Mouse (Mus musculus): ENCODE results near the gene Spata5. TPM values are rescaled to one million over a fixed set of nuclear protein-coding genes. Genes with fewer than 3 reads are reported as not detected.

Spata5 gene
- total and polyA plus RNA-seq, 2 experiments from 2014 or later, result 21.0 to 33.3 TPM

- Histone ChIP-seq H3K9me3 (ENCODE audit: low read length) (no peaks in the 10 kb centered on the region), H3K4me2 (ENCODE audit: low read depth) (no peak overlapping the region), H3K27ac (ENCODE audit: low read depth, low read length) (no peak overlapping the region), H3K9ac (no peak overlapping the region), H3K4me3 (ENCODE audit: low read depth, low read length) (no peak overlapping the region), H3K36me3 (ENCODE audit: insufficient read depth) (0 out of 2 replicates have a peak, but pooled peaks cover 5% of the 10 kb centered on the region), H3K27me3 (ENCODE audit: insufficient read depth, low read length) (no peaks in the 10 kb centered on the region), H3K4me1 (ENCODE audit: insufficient read depth) (no peaks in the 10 kb centered on the region)
- no peak for ATAC-seq
- no peak for DNase-seq
- no peak for TF ChIP-seq CTCF (IDR thresholded peaks at IDR 0.05; ENCODE audit: low read depth)
- 90% methylated on average over 1 of the region's 1 CpGs for WGBS
Measured at GRCm38 (mm10) chr3:37482720-37483119, 63.0 kb downstream of the Spata5 start.

GRCm38 (mm10) chr3:37483709-37484265 is 64.1 kb downstream of the Spata5 start:
- DNase-seq, result no peak
- Histone ChIP-seq H3K9ac (no peak overlapping the region), H3K4me3 (ENCODE audit: low read depth, low read length) (no peak overlapping the region), H3K36me3 (ENCODE audit: insufficient read depth) (0 out of 2 replicates have a peak, but pooled peaks cover 5% of the 10 kb centered on the region), H3K9me3 (ENCODE audit: low read length) (no peaks in the 10 kb centered on the region), H3K4me2 (ENCODE audit: low read depth) (no peak overlapping the region), H3K4me1 (ENCODE audit: insufficient read depth) (no peaks in the 10 kb centered on the region), H3K27me3 (ENCODE audit: insufficient read depth, low read length) (no peaks in the 10 kb centered on the region), H3K27ac (ENCODE audit: low read depth, low read length) (no peak overlapping the region)
- WGBS, result 85% methylated on average over 4 of the region's 4 CpGs
- no peak for TF ChIP-seq CTCF (IDR thresholded peaks at IDR 0.05; ENCODE audit: low read depth)
- ATAC-seq, result no peak

GRCm38 (mm10) chr3:37487639-37488038 is 67.9 kb downstream of the Spata5 start:
- H3K9ac ChIP-seq, result no peak overlapping the region
- ATAC-seq (no peak), DNase-seq (no peak)
- H3K4me1 ChIP-seq (ENCODE audit: insufficient read depth), result no peaks in the 10 kb centered on the region
- H3K36me3 ChIP-seq (ENCODE audit: insufficient read depth), result no peaks in the 10 kb centered on the region
- TF ChIP-seq CTCF (IDR thresholded peaks at IDR 0.05; ENCODE audit: low read depth), result no peak
- no peak overlapping the region for H3K4me2 ChIP-seq (ENCODE audit: low read depth)
- WGBS, result 96% methylated on average over 2 of the region's 2 CpGs
- no peak overlapping the region for H3K4me3 ChIP-seq (ENCODE audit: low read depth, low read length)
- H3K9me3 ChIP-seq (ENCODE audit: low read length), result no peaks in the 10 kb centered on the region
- no peak overlapping the region for H3K27ac ChIP-seq (ENCODE audit: low read depth, low read length)
- H3K27me3 ChIP-seq (ENCODE audit: insufficient read depth, low read length), result no peaks in the 10 kb centered on the region

GRCm38 (mm10) chr3:37488173-37488572 is 68.5 kb downstream of the Spata5 start:
- no peak overlapping the region for H3K4me3 ChIP-seq (ENCODE audit: low read depth, low read length)
- TF ChIP-seq CTCF (IDR thresholded peaks at IDR 0.05; ENCODE audit: low read depth), result no peak
- no peak overlapping the region for H3K9ac ChIP-seq
- no peak overlapping the region for H3K4me2 ChIP-seq (ENCODE audit: low read depth)
- no peaks in the 10 kb centered on the region for H3K4me1 ChIP-seq (ENCODE audit: insufficient read depth)
- no peaks in the 10 kb centered on the region for H3K36me3 ChIP-seq (ENCODE audit: insufficient read depth)
- H3K27ac ChIP-seq (ENCODE audit: low read depth, low read length), result no peak overlapping the region
- H3K9me3 ChIP-seq (ENCODE audit: low read length), result no peaks in the 10 kb centered on the region
- no peak for DNase-seq
- no peak for ATAC-seq
- H3K27me3 ChIP-seq (ENCODE audit: insufficient read depth, low read length), result no peaks in the 10 kb centered on the region

- H3K4me2 ChIP-seq (ENCODE audit: low read depth), result no peak overlapping the region
- TF ChIP-seq CTCF (IDR thresholded peaks at IDR 0.05; ENCODE audit: low read depth), result no peak
- no peaks in the 10 kb centered on the region for H3K4me1 ChIP-seq (ENCODE audit: insufficient read depth)
- no peaks in the 10 kb centered on the region for H3K27me3 ChIP-seq (ENCODE audit: insufficient read depth, low read length)
- no peak overlapping the region for H3K4me3 ChIP-seq (ENCODE audit: low read depth, low read length)
- H3K9me3 ChIP-seq (ENCODE audit: low read length), result no peaks in the 10 kb centered on the region
- DNase-seq, result no peak
- no peak overlapping the region for H3K27ac ChIP-seq (ENCODE audit: low read depth, low read length)
- 95% methylated on average over 3 of the region's 3 CpGs for WGBS
- H3K9ac ChIP-seq, result no peak overlapping the region
- no peak for ATAC-seq
- no peaks in the 10 kb centered on the region for H3K36me3 ChIP-seq (ENCODE audit: insufficient read depth)
Measured at GRCm38 (mm10) chr3:37490025-37490424, 70.3 kb downstream of the Spata5 start.

- Histone ChIP-seq H3K4me2 (ENCODE audit: low read depth) (no peak overlapping the region), H3K27ac (ENCODE audit: low read depth, low read length) (no peak overlapping the region), H3K9me3 (ENCODE audit: low read length) (no peaks in the 10 kb centered on the region), H3K9ac (no peak overlapping the region), H3K4me3 (ENCODE audit: low read depth, low read length) (no peak overlapping the region), H3K36me3 (ENCODE audit: insufficient read depth) (no peaks in the 10 kb centered on the region), H3K27me3 (ENCODE audit: insufficient read depth, low read length) (no peaks in the 10 kb centered on the region), H3K4me1 (ENCODE audit: insufficient read depth) (no peaks in the 10 kb centered on the region)
- no peak for TF ChIP-seq CTCF (IDR thresholded peaks at IDR 0.05; ENCODE audit: low read depth)
- ATAC-seq (no peak), DNase-seq (no peak)
- 82% methylated on average over 1 of the region's 1 CpGs for WGBS
Measured at GRCm38 (mm10) chr3:37500939-37501338, 81.2 kb downstream of the Spata5 start.

- Histone ChIP-seq H3K9me3 (ENCODE audit: low read length) (no peaks in the 10 kb centered on the region), H3K9ac (no peak overlapping the region), H3K4me3 (ENCODE audit: low read depth, low read length) (no peak overlapping the region), H3K4me1 (ENCODE audit: insufficient read depth) (no peaks in the 10 kb centered on the region), H3K4me2 (ENCODE audit: low read depth) (no peak overlapping the region), H3K27ac (ENCODE audit: low read depth, low read length) (no peak overlapping the region), H3K36me3 (ENCODE audit: insufficient read depth) (no peaks in the 10 kb centered on the region), H3K27me3 (ENCODE audit: insufficient read depth, low read length) (no peaks in the 10 kb centered on the region)
- TF ChIP-seq CTCF (IDR thresholded peaks at IDR 0.05; ENCODE audit: low read depth), result no peak
- DNase-seq (no peak), ATAC-seq (no peak)
- 77% methylated on average over 2 of the region's 2 CpGs for WGBS
Measured at GRCm38 (mm10) chr3:37502552-37502951, 82.9 kb downstream of the Spata5 start.

Measured in forebrain, postnatal 0 days (tissue).